Mouse (Mus musculus): ENCODE data around the gene Lama2. TPM values are rescaled to one million over a fixed set of nuclear protein-coding genes. Genes with fewer than 3 reads are reported as not detected.

Gene Lama2
- polyA plus RNA-seq (2011; ENCODE audit: insufficient read depth, insufficient read length, low read depth, missing spikeins), result 0.15 TPM in 1 of 2 replicates, not detected in the other

DNA sequence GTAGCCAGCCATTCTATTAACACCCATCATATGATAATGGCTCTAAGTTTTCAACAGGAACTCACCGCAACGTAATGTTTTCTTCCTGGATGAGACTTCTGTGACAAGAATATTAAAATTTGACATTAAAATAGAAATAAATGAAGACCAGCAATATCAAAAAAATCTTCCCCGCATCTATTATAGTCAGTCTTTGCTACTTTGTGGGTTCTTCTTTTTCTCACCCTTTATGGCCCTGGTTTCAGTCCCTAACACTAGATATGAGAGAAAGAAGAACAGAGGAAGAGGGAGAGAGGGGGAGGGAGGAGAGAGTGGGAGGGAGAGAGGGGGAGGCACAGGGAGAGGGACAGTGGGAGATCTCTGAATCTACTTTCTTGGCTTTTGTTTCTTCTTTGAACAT lies at the start of gene Lama2:
Lama2 (minus strand) TSS at position 101 of the 400 bp plus-strand sequence.
- peaks cover 4% of the 10 kb centered on the region; the same call in 1 of the 2 replicates for H3K9me3 ChIP-seq (replicated peaks; ENCODE audit: control insufficient read depth, insufficient read depth, low read length, poor library complexity, severe bottlenecking)
- H3K36me3 ChIP-seq (ENCODE audit: control insufficient read depth, insufficient read depth, low read length, poor library complexity, severe bottlenecking), result no peaks in the 10 kb centered on the region
- no peak for TF ChIP-seq EP300 (IDR thresholded peaks at IDR 0.05; ENCODE audit: insufficient read depth, low read depth, low read length)
- no peak for TF ChIP-seq POLR2A (IDR thresholded peaks at IDR 0.05; ENCODE audit: insufficient read depth, low read length)
- TF ChIP-seq CTCF (IDR thresholded peaks at IDR 0.05; ENCODE audit: low read depth, low read length), result no peak
- H3K4me3 ChIP-seq (ENCODE audit: low read depth, low read length), result no peak within 1 kb of the TSS
- H3K4me1 ChIP-seq (ENCODE audit: control insufficient read depth, insufficient read depth, low read length), result no peaks in the 10 kb centered on the region
- no peak within 1 kb of the TSS for H3K9ac ChIP-seq (ENCODE audit: low read depth, poor library complexity, severe bottlenecking)
- H3K27me3 ChIP-seq (ENCODE audit: control insufficient read depth, insufficient read depth, low read length, poor library complexity, severe bottlenecking), result peaks cover 1% of the 10 kb centered on the region; the same call in 1 of the 2 replicates
- H3K27ac ChIP-seq (ENCODE audit: insufficient read depth, low read length), result no peak within 1 kb of the TSS

DNA sequence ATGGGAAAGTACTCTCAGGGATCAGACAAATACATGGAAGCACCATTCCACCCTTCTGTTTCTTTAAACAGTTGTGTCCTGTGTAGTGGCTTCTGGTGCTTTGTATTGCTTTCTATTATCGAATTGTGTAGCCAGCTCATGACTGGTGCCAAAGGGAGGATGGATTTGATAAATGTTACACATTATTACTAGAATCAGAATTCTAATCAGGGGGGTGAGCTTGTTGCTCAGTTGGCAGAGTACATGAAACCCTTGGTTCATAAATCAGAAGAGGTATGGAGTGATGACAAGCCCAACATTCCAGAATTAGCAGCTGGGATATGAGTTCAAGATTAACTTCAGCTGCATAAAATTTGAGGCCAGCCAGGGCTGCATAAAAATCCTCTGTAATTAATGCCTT lies 44.8 kb upstream of the Lama2 start:
- Histone ChIP-seq H3K9me3 (replicated peaks; ENCODE audit: control insufficient read depth, insufficient read depth, low read length, poor library complexity, severe bottlenecking) (no peaks in the 10 kb centered on the region), H3K9ac (ENCODE audit: low read depth, poor library complexity, severe bottlenecking) (no peak overlapping the region), H3K36me3 (ENCODE audit: control insufficient read depth, insufficient read depth, low read length, poor library complexity, severe bottlenecking) (no peaks in the 10 kb centered on the region), H3K4me1 (ENCODE audit: control insufficient read depth, insufficient read depth, low read length) (no peaks in the 10 kb centered on the region), H3K27ac (ENCODE audit: insufficient read depth, low read length) (no peak overlapping the region), H3K4me3 (ENCODE audit: low read depth, low read length) (no peak overlapping the region), H3K27me3 (ENCODE audit: control insufficient read depth, insufficient read depth, low read length, poor library complexity, severe bottlenecking) (no peaks in the 10 kb centered on the region)
- TF ChIP-seq EP300 (IDR thresholded peaks at IDR 0.05; ENCODE audit: insufficient read depth, low read depth, low read length) (no peak), CTCF (IDR thresholded peaks at IDR 0.05; ENCODE audit: low read depth, low read length) (no peak), POLR2A (IDR thresholded peaks at IDR 0.05; ENCODE audit: insufficient read depth, low read length) (no peak)

DNA sequence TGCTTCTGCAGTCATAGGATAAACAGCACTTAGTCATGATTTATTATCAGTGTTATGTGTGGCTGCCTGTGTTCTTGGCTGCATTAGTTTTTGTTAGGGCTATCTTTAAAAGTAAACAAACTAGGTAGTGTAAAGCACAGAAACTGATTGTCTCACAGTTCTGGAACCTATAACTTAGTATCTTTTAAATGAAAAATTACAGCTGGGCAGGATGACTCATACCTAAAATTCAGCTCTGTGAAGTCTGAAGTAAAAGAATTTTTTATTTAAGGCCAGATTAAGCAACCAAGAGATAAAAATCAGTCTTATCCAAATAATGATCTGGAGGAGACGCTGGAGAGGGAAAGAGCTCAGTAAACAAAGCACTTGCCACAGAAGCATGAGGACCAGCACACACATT lies 43.8 kb upstream of the Lama2 start:
- TF ChIP-seq POLR2A (IDR thresholded peaks at IDR 0.05; ENCODE audit: insufficient read depth, low read length) (no peak), CTCF (IDR thresholded peaks at IDR 0.05; ENCODE audit: low read depth, low read length) (no peak), EP300 (IDR thresholded peaks at IDR 0.05; ENCODE audit: insufficient read depth, low read depth, low read length) (no peak)
- no peak overlapping the region for H3K4me3 ChIP-seq (ENCODE audit: low read depth, low read length)
- H3K4me1 ChIP-seq (ENCODE audit: control insufficient read depth, insufficient read depth, low read length), result no peaks in the 10 kb centered on the region
- no peak overlapping the region for H3K9ac ChIP-seq (ENCODE audit: low read depth, poor library complexity, severe bottlenecking)
- no peak overlapping the region for H3K27ac ChIP-seq (ENCODE audit: insufficient read depth, low read length)
- no peaks in the 10 kb centered on the region for H3K36me3 ChIP-seq (ENCODE audit: control insufficient read depth, insufficient read depth, low read length, poor library complexity, severe bottlenecking)
- H3K9me3 ChIP-seq (replicated peaks; ENCODE audit: control insufficient read depth, insufficient read depth, low read length, poor library complexity, severe bottlenecking), result no peaks in the 10 kb centered on the region
- no peaks in the 10 kb centered on the region for H3K27me3 ChIP-seq (ENCODE audit: control insufficient read depth, insufficient read depth, low read length, poor library complexity, severe bottlenecking)

DNA sequence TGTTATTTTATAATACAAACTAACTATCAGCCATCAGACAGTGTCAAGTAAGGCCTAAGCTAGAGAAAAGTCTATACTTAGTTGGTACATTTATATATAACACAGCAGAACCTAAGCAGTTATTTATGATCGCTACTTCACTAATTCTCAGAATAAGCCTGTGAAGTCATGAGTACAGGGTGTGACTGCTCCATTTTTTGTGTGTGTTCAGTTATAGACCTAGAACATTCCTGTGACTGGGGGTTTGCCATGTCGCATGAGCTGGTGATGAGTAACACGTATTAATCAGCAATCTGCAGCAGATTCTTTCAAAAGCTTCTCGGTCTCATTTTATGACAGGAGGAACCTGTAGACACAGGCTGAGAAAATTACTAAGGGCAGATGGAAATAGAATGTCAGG lies 34.6 kb upstream of the Lama2 start:
- H3K4me3 ChIP-seq (ENCODE audit: low read depth, low read length), result no peak overlapping the region
- no peaks in the 10 kb centered on the region for H3K9me3 ChIP-seq (replicated peaks; ENCODE audit: control insufficient read depth, insufficient read depth, low read length, poor library complexity, severe bottlenecking)
- no peak overlapping the region for H3K9ac ChIP-seq (ENCODE audit: low read depth, poor library complexity, severe bottlenecking)
- no peak overlapping the region for H3K27ac ChIP-seq (ENCODE audit: insufficient read depth, low read length)
- TF ChIP-seq CTCF (IDR thresholded peaks at IDR 0.05; ENCODE audit: low read depth, low read length) (no peak), POLR2A (IDR thresholded peaks at IDR 0.05; ENCODE audit: insufficient read depth, low read length) (no peak), EP300 (IDR thresholded peaks at IDR 0.05; ENCODE audit: insufficient read depth, low read depth, low read length) (no peak)
- no peaks in the 10 kb centered on the region for H3K36me3 ChIP-seq (ENCODE audit: control insufficient read depth, insufficient read depth, low read length, poor library complexity, severe bottlenecking)
- H3K4me1 ChIP-seq (ENCODE audit: control insufficient read depth, insufficient read depth, low read length), result no peaks in the 10 kb centered on the region
- no peaks in the 10 kb centered on the region for H3K27me3 ChIP-seq (ENCODE audit: control insufficient read depth, insufficient read depth, low read length, poor library complexity, severe bottlenecking)

DNA sequence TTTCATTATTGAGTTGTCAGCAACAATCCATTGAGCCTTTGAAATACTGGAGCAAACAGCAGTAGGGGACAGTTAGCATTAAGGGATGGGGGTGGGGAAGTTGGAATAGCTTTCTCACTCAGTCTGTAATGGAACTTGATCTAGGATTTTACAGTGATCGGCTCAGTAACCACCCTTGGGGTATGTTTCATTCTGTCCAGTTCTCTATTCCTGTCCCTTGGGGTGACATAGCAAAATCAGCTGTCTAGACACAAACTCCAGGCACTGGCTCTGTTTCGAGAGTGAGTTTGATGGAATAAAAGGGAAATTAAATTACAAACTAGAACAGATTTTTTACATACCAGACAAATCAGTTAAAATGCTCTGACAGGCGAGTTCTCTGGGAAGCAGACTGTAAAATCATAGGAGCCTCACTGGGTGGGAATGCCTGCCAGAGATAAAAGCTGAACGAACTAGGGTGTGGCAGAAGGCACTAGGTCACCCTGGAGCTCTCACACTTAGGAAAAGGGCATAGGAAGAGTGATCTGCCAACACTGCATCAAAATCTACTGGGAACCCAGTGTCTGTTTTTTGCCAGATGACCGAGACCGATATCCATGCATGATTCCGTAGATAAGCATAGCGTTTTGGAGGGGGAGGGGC lies 33.3 kb upstream of the Lama2 start:
- H3K27me3 ChIP-seq (ENCODE audit: control insufficient read depth, insufficient read depth, low read length, poor library complexity, severe bottlenecking), result no peaks in the 10 kb centered on the region
- H3K4me1 ChIP-seq (ENCODE audit: control insufficient read depth, insufficient read depth, low read length), result no peaks in the 10 kb centered on the region
- H3K9ac ChIP-seq (ENCODE audit: low read depth, poor library complexity, severe bottlenecking), result no peak overlapping the region
- no peak for TF ChIP-seq CTCF (IDR thresholded peaks at IDR 0.05; ENCODE audit: low read depth, low read length)
- no peak for TF ChIP-seq POLR2A (IDR thresholded peaks at IDR 0.05; ENCODE audit: insufficient read depth, low read length)
- no peak overlapping the region; the same call in 1 of the 2 replicates for H3K27ac ChIP-seq (ENCODE audit: insufficient read depth, low read length)
- H3K4me3 ChIP-seq (ENCODE audit: low read depth, low read length), result no peak overlapping the region
- no peaks in the 10 kb centered on the region for H3K9me3 ChIP-seq (replicated peaks; ENCODE audit: control insufficient read depth, insufficient read depth, low read length, poor library complexity, severe bottlenecking)
- H3K36me3 ChIP-seq (ENCODE audit: control insufficient read depth, insufficient read depth, low read length, poor library complexity, severe bottlenecking), result no peaks in the 10 kb centered on the region

DNA sequence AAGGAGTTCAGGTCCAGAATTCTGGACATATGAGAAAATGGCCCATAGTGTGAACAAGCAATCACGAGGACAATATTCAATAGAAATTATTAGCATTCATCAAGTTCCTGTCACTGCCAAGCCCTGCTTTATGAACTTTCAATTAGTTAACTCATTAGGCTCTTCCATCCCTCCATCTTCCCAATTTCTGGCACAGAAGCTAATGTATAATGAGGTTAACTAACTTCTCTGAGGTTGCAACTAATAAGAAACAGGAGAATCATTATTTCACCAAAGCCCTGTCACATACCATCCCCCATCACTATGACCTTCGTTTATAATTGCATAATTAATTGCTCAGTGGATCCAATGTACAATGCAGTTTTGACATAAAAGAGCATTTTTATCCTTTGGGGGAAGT lies 16.2 kb upstream of the Lama2 start:
- no peaks in the 10 kb centered on the region for H3K9me3 ChIP-seq (replicated peaks; ENCODE audit: control insufficient read depth, insufficient read depth, low read length, poor library complexity, severe bottlenecking)
- H3K4me1 ChIP-seq (ENCODE audit: control insufficient read depth, insufficient read depth, low read length), result no peaks in the 10 kb centered on the region
- no peak overlapping the region for H3K27ac ChIP-seq (ENCODE audit: insufficient read depth, low read length)
- H3K4me3 ChIP-seq (ENCODE audit: low read depth, low read length), result no peak overlapping the region
- no peak overlapping the region for H3K9ac ChIP-seq (ENCODE audit: low read depth, poor library complexity, severe bottlenecking)
- TF ChIP-seq EP300 (IDR thresholded peaks at IDR 0.05; ENCODE audit: insufficient read depth, low read depth, low read length) (no peak), CTCF (IDR thresholded peaks at IDR 0.05; ENCODE audit: low read depth, low read length) (no peak), POLR2A (IDR thresholded peaks at IDR 0.05; ENCODE audit: insufficient read depth, low read length) (no peak)
- H3K36me3 ChIP-seq (ENCODE audit: control insufficient read depth, insufficient read depth, low read length, poor library complexity, severe bottlenecking), result no peaks in the 10 kb centered on the region
- H3K27me3 ChIP-seq (ENCODE audit: control insufficient read depth, insufficient read depth, low read length, poor library complexity, severe bottlenecking), result no peaks in the 10 kb centered on the region

All from ES-Bruce4 (cell line).